Mouse (Mus musculus) kidney, adult 2 months (tissue): ENCODE measurements at regions not wholly inside any gene's neighbourhood (a gene's known extent, or its start where the extent isn't known, plus 50 kb on each side); places are given as distances from the start of the nearest gene placed in this dataset.

Experiments used
- CTCF ChIP-seq: fragments of 200-500 bp; conservative IDR thresholded peaks from 2 replicates; pipeline ENCODE4 v1.5.1; 2011; ENCODE audit warnings: low read depth, mild to moderate bottlenecking, control low read depth, low read length, moderate library complexity, mixed read lengths; ENCODE audit not compliant: insufficient read depth, insufficient read length
- POLR2A ChIP-seq: fragments of 200-500 bp; IDR thresholded peaks from one replicate; pipeline ENCODE4 v1.6.1; 2011; ENCODE audit warnings: low read depth, low read length, control low read depth

GRCm38 (mm10) chr5:43130901-43131557, 101.9 kb upstream of the Cpeb2 start:
- TF ChIP-seq CTCF (no peak), POLR2A (no peak)
